Mouse (Mus musculus) intestine, embryonic 15.5 days (tissue): ENCODE data around the gene Phf3. TPM values are rescaled to one million over a fixed set of nuclear protein-coding genes. Genes with fewer than 3 reads are reported as not detected.
"Not testable (repeated sequence)": the region's sequence is repeated elsewhere in the genome, so short reads cannot be mapped to it uniquely, and the experiment has no call there.

Experiments used
- ATAC-seq: fragments of 200-750 bp; cut with Nextera tagmentation; 2 replicates; pipeline ENCODE4 v1.8.0; 2017; ENCODE audit warnings: moderate TSS enrichment, moderate library complexity
- H3K27ac ChIP-seq: fragments of 300-500 bp; sonication (generic); 2 replicates; pipeline ENCODE4 v1.5.1; 2015; ENCODE audit warnings: mild to moderate bottlenecking, inconsistent platforms
- H3K27me3 ChIP-seq: fragments of 300-500 bp; sonication (generic); replicated peaks from 2 replicates; pipeline ENCODE4 v1.6.1; 2015; ENCODE audit warnings: inconsistent platforms
- H3K36me3 ChIP-seq: fragments of 300-500 bp; sonication (generic); 2 replicates; pipeline ENCODE4 v1.6.1; 2015; ENCODE audit warnings: inconsistent platforms
- H3K4me1 ChIP-seq: fragments of 300-500 bp; sonication (generic); replicated peaks from 2 replicates; pipeline ENCODE4 v1.6.1; 2015; ENCODE audit warnings: inconsistent platforms
- H3K4me2 ChIP-seq: fragments of 300-500 bp; sonication (generic); replicated peaks from 2 replicates; pipeline ENCODE4 v1.6.1; 2015; ENCODE audit warnings: mild to moderate bottlenecking, inconsistent platforms
- H3K4me3 ChIP-seq: fragments of 300-500 bp; sonication (generic); replicated peaks from 2 replicates; pipeline ENCODE4 v1.5.1; 2015; ENCODE audit warnings: inconsistent platforms
- H3K9ac ChIP-seq: fragments of 300-500 bp; sonication (generic); 2 replicates; pipeline ENCODE4 v1.6.1; 2015; ENCODE audit warnings: inconsistent platforms
- H3K9me3 ChIP-seq: fragments of 300-500 bp; sonication (generic); 2 replicates; pipeline ENCODE4 v1.6.1; 2016; ENCODE audit warnings: inconsistent platforms
- WGBS: fragments of 180-500 bp; shearing (Covaris S2); methylation state at CpG from one replicate; pipeline ENCODE4 v1.1.7; 2015; 5-methylcytosine and 5-hydroxymethylcytosine counted together
- polyA plus RNA-seq: library from polyadenylated mRNA; unstranded; fragments of >200 nt; fragmentation: Nextera tagmentation; extraction: Ambion mirVana; gene quantifications from 2 replicates; pipeline ENCODE4 v1.2.1, GENCODE M21; 2015

The Phf3 gene
- polyA plus RNA-seq, 1 experiment from 2014 or later: 33.6 TPM

- Histone ChIP-seq H3K4me1 (no peaks in the 10 kb centered on the region), H3K4me2 (no peak overlapping the region), H3K36me3 (no peaks in the 10 kb centered on the region), H3K27ac (no peak overlapping the region), H3K27me3 (no peaks in the 10 kb centered on the region), H3K4me3 (no peak overlapping the region), H3K9me3 (no peaks in the 10 kb centered on the region), H3K9ac (no peak overlapping the region)
- WGBS: 40% methylated on average over 6 of the region's 6 CpGs
- ATAC-seq: no peak
Observed at GRCm38 (mm10) chr1:30780293-30780692, 93.4 kb downstream of the Phf3 start.

- Histone ChIP-seq H3K4me1 (no peaks in the 10 kb centered on the region), H3K9ac (no peak overlapping the region), H3K4me3 (no peak overlapping the region), H3K36me3 (no peaks in the 10 kb centered on the region), H3K4me2 (no peak overlapping the region), H3K27ac (no peak overlapping the region), H3K27me3 (no peaks in the 10 kb centered on the region), H3K9me3 (no peaks in the 10 kb centered on the region)
- WGBS: 84% methylated on average over 3 of the region's 3 CpGs
- no peak for ATAC-seq
Observed at GRCm38 (mm10) chr1:30779562-30779961, 94.2 kb downstream of the Phf3 start.

GRCm38 (mm10) chr1:30778374-30779005, 95.2 kb downstream of the Phf3 start:
- H3K9ac ChIP-seq: no peak overlapping the region
- H3K27me3 ChIP-seq: no peaks in the 10 kb centered on the region

GRCm38 (mm10) chr1:30776196-30776595, 97.5 kb downstream of the Phf3 start:
- Histone ChIP-seq H3K4me3 (no peak overlapping the region), H3K9ac (no peak overlapping the region), H3K27ac (no peak overlapping the region), H3K9me3 (no peaks in the 10 kb centered on the region), H3K36me3 (no peaks in the 10 kb centered on the region), H3K4me1 (no peaks in the 10 kb centered on the region), H3K27me3 (no peaks in the 10 kb centered on the region), H3K4me2 (no peak overlapping the region)
- 55% methylated on average over 2 of the region's 2 CpGs for WGBS
- ATAC-seq: no peak

More at GRCm38 (mm10) chr1:30778374-30779005, 95.2 kb downstream of the Phf3 start:
- no peaks in the 10 kb centered on the region for H3K36me3 ChIP-seq
- H3K27ac ChIP-seq: no peak overlapping the region
- no peak overlapping the region for H3K4me2 ChIP-seq
- ATAC-seq: peak; percentile 52
- H3K4me3 ChIP-seq: no peak overlapping the region
- no peaks in the 10 kb centered on the region for H3K9me3 ChIP-seq
- H3K4me1 ChIP-seq: no peaks in the 10 kb centered on the region
- WGBS: 17% methylated on average over 14 of the region's 14 CpGs

- H3K27ac ChIP-seq: no peak overlapping the region
- ATAC-seq: no peak
- no peak overlapping the region for H3K9ac ChIP-seq
- no peak overlapping the region for H3K4me3 ChIP-seq
- H3K4me2 ChIP-seq: no peak overlapping the region
- H3K9me3 ChIP-seq: no peaks in the 10 kb centered on the region
- no peaks in the 10 kb centered on the region for H3K36me3 ChIP-seq
- WGBS: 78% methylated on average over 6 of the region's 6 CpGs
- H3K27me3 ChIP-seq: no peaks in the 10 kb centered on the region
- H3K4me1 ChIP-seq: no peaks in the 10 kb centered on the region
Observed at GRCm38 (mm10) chr1:30773662-30774061, 100.1 kb downstream of the Phf3 start.

- no peak for ATAC-seq
- H3K27ac ChIP-seq: no peak overlapping the region
- 84% methylated on average over 7 of the region's 7 CpGs for WGBS
- H3K27me3 ChIP-seq: no peaks in the 10 kb centered on the region
- H3K9ac ChIP-seq: no peak overlapping the region
- no peaks in the 10 kb centered on the region for H3K4me1 ChIP-seq
- no peaks in the 10 kb centered on the region for H3K9me3 ChIP-seq
- H3K36me3 ChIP-seq: no peaks in the 10 kb centered on the region
- H3K4me2 ChIP-seq: no peak overlapping the region
- H3K4me3 ChIP-seq: no peak overlapping the region
Observed at GRCm38 (mm10) chr1:30772851-30773250, 100.9 kb downstream of the Phf3 start.

GRCm38 (mm10) chr1:30771772-30772171, 101.9 kb downstream of the Phf3 start:
- Histone ChIP-seq H3K9ac (no peak overlapping the region), H3K27me3 (no peaks in the 10 kb centered on the region), H3K36me3 (no peaks in the 10 kb centered on the region), H3K27ac (no peak overlapping the region), H3K4me3 (no peak overlapping the region), H3K4me2 (no peak overlapping the region), H3K4me1 (no peaks in the 10 kb centered on the region), H3K9me3 (no peaks in the 10 kb centered on the region)
- ATAC-seq: no peak
- 78% methylated on average over 6 of the region's 6 CpGs for WGBS

GRCm38 (mm10) chr1:30770599-30770998, 103.1 kb downstream of the Phf3 start:
- H3K4me1 ChIP-seq, ATAC-seq, H3K27ac ChIP-seq, H3K4me2 ChIP-seq, H3K9me3 ChIP-seq, H3K4me3 ChIP-seq, H3K27me3 ChIP-seq, H3K9ac ChIP-seq, H3K36me3 ChIP-seq: not testable (repeated sequence)
- WGBS: 85% methylated on average over 14 of the region's 16 CpGs

- ATAC-seq: no peak
- Histone ChIP-seq H3K36me3 (no peaks in the 10 kb centered on the region), H3K9me3 (no peaks in the 10 kb centered on the region), H3K27ac (no peak overlapping the region), H3K27me3 (no peaks in the 10 kb centered on the region), H3K4me2 (no peak overlapping the region), H3K9ac (no peak overlapping the region), H3K4me1 (no peaks in the 10 kb centered on the region), H3K4me3 (no peak overlapping the region)
Observed at GRCm38 (mm10) chr1:30756794-30757193, 116.9 kb downstream of the Phf3 start.

GRCm38 (mm10) chr1:30755453-30756224, 118.1 kb downstream of the Phf3 start:
- Histone ChIP-seq H3K9me3 (no peaks in the 10 kb centered on the region), H3K4me3 (no peak overlapping the region), H3K4me2 (no peak overlapping the region), H3K4me1 (no peaks in the 10 kb centered on the region), H3K27me3 (no peaks in the 10 kb centered on the region), H3K36me3 (no peaks in the 10 kb centered on the region), H3K9ac (no peak overlapping the region), H3K27ac (no peak overlapping the region)
- WGBS: 65% methylated on average over 3 of the region's 3 CpGs
- ATAC-seq: no peak

Other genes with a start within 250 kb of the Phf3 start
- gene AC153137.1, start 104.0 kb upstream of the Phf3 start, polyA plus RNA-seq: not detected in 2 replicates